Mouse (Mus musculus): ENCODE results near the gene Cox7c. TPM values are rescaled to one million over a fixed set of nuclear protein-coding genes. Genes with fewer than 3 reads are reported as not detected.
"Not testable (repeated sequence)": the region's sequence is repeated elsewhere in the genome, so short reads cannot be mapped to it uniquely, and the experiment has no call there.

Cox7c gene
- polyA plus RNA-seq (2012; rRNA removed), result 649 and 778 TPM in 2 replicates

DNA sequence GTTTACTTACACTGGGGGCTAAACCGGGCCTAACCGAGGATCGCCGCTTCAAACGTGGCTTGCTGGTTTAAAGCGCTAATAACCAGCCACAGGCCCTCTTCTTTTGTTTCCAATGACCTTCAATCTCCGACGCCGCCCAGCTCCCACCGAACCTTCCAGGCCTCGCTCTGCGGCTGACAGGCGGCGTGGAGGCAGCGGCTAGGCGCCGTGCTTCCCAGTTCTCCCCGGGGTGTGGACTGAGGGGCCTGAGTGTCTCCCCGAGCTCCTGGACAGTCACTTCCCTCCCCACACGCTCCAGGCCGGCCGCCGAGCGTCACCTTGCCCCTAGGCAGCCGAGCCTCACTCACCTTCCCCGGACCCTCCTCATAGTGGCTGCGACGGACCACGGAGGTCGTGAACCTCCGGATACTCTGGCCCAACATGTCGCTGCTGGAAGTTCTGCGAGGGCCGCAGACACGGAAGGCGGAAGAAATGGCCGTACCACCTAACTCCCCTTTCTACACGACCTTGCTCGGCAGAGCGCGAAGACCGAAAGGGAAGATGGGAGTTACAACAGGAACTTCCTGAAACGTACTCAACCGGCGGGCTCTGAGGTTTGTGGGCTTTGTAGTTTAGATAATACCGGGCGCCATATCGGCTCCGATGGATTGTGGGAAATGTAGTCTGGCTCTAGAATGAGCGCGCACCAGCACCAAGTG lies at the start of gene Cox7c:
Cox7c (minus strand) TSS at position 651 of the 698 bp plus-strand sequence.
- DNase-seq (ENCODE audit: low spot score), result peak; percentile 58

DNA sequence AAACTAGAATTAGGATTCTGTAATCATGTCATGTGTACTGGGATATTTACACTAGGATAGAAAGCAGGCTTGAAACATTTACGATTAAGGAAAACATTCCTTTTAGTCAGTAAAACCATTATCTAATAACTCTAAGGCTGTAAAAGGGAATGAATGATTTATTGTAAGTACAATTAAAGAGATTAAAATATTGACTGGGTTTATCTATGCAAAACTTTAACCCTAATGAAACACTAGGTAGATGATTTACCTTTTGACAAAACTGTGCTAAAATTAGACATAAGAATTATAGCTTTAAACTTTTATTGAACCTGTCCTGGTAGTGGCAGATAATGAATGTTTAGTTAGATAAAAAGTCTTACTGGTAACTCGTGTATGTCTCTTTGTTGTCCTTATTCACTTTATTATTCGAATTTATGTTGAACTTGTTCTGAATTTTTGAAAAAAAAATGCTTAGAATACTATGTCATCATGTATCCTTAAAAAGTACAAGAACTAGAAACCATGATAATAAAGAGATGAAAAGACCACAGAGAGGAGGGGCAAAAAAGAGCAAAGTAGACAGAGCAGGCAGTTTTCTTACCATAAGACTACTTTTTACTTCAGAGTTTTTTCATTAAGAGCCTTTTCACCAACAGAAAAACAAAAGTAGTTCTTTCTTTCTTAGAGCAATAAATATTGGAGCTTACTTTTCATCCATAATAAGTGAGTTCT lies 21.5 kb upstream of the Cox7c start:
- DNase-seq (ENCODE audit: low spot score), result no peak

GRCm38 (mm10) chr13:86067508-86067907 lies 20.8 kb upstream of the Cox7c start:
- no peak for DNase-seq (ENCODE audit: low spot score)

GRCm38 (mm10) chr13:86054091-86054490 lies 7.4 kb upstream of the Cox7c start:
- not testable (repeated sequence) for DNase-seq (ENCODE audit: low spot score)

- no peak for DNase-seq (ENCODE audit: low spot score)
Observed at GRCm38 (mm10) chr13:86004907-86005675, 41.6 kb downstream of the Cox7c start.
